Mouse (Mus musculus) NIH3T3 (cell line): ENCODE data around the gene Gm10722.
A peak's percentile ranks its signal among the peaks of the same experiment; 100 is the strongest.
"Not testable (repeated sequence)": the region's sequence is repeated elsewhere in the genome, so short reads cannot be mapped to it uniquely, and the experiment has no call there.

Source experiments
- DNase-seq: peaks from one replicate; pipeline ENCODE4 v3.0.0-alpha.2; 2012; ENCODE audit warnings: low read depth

The Gm10722 gene

DNA sequence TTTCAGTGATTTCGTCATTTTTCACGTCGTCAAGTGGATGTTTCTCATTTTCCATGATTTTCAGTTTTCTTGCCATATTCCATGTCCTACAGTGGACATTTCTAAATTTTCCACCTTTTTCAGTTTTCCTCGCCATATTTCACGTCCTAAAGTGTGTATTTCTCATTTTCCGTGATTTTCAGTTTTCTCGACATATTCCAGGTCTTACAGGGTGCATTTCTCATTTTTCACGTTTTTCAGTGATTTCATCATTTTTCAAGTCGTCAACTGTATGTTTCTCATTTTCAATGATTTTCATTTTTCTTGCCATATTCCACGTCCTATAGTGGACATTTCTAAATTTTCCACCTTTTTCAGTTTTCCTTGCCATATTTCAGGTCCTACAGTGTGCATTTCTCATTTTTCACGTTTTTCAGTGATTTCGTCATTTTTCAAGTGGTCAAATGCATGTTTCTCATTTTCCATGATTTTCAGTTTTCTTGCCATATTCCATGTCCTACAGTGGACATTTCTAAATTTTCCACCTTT lies at the start of gene Gm10722:
Gm10722 (plus strand) TSS at position 478 of the 528 bp plus-strand sequence.
- DNase-seq = peak; percentile 47

DNA sequence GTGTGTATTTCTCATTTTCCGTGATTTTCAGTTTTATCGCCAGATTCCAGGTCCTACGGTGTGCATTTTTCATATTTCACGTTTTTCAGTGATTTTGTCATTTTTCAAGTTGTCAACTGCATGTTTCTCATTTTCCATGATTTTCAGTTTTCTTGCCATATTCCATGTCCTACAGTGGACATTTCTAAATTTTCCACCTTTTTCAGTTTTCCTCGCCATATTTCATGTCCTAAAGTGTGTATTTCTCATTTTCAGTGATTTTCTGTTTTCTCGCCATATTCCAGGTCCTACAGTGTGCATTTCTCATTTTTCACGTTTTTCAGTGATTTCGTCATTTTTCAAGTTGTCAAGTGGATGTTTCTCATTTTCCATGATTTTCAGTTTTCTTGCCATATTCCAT lies 284 bp downstream of the Gm10722 start:
- not testable (repeated sequence) for DNase-seq

DNA sequence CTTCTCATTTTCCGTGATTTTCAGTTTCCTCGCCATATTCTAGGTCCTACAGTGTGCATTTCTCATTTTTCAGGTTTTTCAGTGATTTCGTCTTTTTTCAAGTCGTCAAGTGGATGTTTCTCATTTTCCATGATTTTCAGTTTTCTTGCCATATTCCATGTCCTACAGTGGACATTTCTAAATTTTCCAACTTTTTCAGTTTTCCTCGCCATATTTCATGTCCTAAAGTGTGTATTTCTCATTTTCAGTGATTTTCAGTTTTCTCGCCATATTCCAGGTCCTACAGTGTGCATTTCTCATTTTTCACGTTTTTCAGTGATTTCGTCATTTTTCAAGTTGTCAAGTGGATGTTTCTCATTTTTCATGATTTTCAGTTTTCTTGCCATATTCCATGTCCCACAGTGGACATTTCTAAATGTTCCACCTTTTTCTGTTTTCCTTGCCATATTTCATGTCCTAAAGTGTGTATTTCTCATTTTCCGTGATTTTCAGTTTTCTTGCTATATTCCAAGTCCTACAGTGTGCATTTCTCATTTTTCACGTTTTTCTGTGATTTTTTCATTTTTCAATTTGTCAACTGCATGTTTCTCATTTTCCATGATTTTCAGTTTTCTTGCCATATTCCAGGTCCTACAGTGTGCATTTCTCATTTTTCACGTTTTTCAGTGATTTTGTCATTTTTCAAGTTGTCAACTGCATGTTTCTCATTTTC lies 1.4 kb downstream of the Gm10722 start:
- DNase-seq = peak; percentile 21

DNA sequence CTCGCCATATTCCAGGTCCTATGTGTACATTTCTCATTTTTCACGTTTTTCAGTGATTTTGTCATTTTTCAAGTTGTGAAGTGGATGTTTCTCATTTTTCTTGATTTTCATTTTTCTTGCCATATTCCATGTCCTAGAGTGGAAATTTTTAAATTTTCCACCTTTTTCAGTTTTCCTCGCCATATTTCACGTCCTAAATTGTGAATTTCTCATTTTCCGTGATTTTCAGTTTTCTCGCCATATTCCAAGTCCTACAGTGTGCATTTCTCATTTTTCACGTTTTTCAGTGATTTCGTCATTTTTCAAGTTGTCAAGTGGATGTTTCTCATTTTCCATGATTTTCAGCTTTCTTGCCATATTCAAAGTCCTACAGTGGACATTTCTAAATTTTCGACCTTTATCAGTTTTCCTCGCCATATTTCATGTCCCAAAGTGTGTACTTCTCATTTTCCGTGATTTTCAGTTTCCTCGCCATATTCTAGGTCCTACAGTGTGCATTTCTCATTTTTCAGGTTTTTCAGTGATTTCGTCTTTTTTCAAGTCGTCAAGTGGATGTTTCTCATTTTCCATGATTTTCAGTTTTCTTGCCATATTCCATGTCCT lies 2.2 kb downstream of the Gm10722 start, which contains the start of gene Gm11168:
Gm11168 (plus strand) TSS at position 553 of the 603 bp plus-strand sequence.
- not testable (repeated sequence) for DNase-seq

DNA sequence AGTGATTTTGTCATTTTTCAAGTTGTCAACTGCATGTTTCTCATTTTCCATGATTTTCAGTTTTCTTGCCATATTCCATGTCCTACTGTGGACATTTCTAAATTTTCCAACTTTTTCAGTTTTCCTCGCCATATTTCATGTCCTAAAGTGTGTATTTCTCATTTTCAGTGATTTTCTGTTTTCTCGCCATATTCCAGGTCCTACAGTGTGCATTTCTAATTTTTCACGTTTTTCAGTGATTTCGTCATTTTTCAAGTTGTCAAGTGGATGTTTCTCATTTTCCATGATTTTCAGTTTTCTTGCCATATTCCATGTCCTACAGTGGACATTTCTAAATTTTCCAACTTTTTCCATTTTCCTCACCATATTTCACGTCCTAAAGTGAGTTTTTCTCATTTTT lies 5.5 kb downstream of the Gm10722 start:
- not testable (repeated sequence) for DNase-seq

DNA sequence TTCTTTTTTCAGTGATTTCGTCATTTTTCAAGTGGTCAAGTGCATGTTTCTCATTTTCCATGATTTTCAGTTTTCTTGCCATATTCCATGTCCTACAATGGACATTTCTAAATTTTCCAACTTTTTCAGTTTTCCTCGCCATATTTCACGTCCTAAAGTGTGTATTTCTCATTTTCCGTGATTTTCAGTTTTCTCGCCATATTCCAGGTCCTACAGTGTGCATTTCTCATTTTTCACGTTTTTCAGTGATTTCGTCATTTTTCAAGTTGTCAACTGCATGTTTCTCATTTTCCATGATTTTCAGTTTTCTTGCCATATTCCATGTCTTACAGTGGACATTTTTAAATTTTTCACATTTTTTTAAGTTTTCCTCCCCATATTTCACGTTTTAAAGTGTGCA lies 5.9 kb downstream of the Gm10722 start:
- not testable (repeated sequence) for DNase-seq

DNA sequence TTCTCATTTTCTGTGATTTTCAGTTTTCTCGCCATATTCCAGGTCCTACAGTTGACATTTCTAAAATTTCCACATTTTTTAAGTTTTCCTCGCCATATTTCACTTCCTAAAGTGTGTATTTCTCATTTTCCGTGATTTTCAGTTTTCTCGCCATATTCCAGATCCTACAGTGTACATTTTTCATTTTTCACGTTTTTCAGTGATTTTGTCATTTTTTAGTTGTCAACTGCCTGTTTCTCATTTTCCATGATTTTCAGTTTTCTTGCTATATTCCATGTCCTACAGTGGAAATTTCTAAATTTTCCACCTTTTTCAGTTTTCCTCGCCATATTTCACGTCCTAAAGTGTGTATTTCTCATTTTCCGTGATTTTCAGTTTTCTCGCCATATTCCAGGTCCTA lies 6.5 kb downstream of the Gm10722 start:
- peak; percentile 6 for DNase-seq

DNA sequence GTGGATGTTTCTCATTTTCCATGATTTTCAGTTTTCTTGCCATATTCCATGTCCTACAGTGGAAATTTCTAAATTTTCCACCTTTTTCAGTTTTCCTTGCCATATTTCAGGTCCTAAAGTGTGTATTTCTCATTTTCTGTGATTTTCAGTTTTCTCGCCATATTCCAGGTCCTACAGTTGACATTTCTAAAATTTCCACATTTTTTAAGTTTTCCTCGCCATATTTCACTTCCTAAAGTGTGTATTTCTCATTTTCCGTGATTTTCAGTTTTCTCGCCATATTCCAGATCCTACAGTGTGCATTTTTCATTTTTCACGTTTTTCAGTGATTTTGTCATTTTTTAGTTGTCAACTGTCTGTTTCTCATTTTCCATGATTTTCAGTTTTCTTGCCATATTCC lies 8.6 kb downstream of the Gm10722 start:
- not testable (repeated sequence) for DNase-seq

DNA sequence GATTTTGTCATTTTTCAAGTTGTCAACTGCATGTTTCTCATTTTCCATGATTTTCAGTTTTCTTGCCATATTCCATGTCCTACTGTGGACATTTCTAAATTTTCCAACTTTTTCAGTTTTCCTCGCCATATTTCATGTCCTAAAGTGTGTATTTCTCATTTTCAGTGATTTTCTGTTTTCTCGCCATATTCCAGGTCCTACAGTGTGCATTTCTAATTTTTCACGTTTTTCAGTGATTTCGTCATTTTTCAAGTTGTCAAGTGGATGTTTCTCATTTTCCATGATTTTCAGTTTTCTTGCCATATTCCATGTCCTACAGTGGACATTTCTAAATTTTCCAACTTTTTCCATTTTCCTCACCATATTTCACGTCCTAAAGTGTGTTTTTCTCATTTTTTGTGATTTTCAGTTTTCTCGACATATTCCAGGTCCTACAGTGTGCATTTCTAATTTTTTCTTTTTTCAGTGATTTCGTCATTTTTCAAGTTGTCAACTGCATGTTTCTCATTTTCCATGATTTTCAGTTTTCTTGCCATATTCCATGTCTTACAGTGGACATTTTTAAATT lies 11.4 kb downstream of the Gm10722 start:
- not testable (repeated sequence) for DNase-seq

DNA sequence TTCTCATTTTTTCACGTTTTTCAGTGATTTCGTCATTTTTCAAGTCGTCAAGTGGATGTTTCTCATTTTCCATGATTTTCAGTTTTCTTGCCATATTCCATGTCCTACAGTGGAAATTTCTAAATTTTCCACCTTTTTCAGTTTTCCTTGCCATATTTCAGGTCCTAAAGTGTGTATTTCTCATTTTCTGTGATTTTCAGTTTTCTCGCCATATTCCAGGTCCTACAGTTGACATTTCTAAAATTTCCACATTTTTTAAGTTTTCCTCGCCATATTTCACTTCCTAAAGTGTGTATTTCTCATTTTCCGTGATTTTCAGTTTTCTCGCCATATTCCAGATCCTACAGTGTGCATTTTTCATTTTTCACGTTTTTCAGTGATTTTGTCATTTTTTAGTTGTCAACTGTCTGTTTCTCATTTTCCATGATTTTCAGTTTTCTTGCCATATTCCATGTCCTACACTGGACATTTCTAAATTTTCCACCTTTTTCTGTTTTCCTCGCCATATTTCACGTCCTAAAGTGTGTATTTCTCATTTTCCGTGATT lies 12.1 kb downstream of the Gm10722 start, which contains the start of gene Gm10721:
Gm10721 (plus strand) TSS at position 408 of the 547 bp plus-strand sequence.
- DNase-seq = not testable (repeated sequence)

DNA sequence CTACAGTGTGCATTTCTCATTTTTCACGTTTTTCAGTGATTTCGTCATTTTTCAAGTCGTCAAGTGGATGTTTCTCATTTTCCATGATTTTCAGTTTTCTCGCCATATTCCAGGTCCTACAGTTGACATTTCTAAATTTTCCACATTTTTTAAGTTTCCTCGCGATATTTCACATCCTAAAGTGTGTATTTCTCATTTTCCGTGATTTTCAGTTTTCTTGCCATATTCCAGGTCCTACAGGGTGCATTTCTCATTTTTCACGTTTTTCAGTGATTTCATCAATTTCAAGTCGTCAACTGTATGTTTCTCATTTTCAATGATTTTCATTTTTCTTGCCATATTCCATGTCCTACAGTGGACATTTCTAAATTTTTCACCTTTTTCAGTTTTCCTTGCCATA lies 14.6 kb downstream of the Gm10722 start, which contains the start of gene Gm10720:
Gm10720 (plus strand) TSS at position 301 of the 400 bp plus-strand sequence.
- DNase-seq = not testable (repeated sequence)

DNA sequence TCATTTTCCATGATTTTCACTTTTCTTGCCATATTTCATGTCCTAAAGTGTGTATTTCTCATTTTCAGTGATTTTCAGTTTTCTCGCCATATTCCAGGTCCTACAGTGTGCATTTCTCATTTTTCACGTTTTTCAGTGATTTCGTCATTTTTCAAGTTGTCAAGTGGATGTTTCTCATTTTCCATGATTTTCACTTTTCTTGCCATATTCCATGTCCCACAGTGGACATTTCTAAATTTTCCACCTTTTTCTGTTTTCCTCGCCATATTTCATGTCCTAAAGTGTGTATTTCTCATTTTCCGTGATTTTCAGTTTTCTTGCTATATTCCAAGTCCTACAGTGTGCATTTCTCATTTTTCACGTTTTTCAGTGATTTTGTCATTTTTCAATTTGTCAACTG lies 15.2 kb downstream of the Gm10722 start:
- not testable (repeated sequence) for DNase-seq

DNA sequence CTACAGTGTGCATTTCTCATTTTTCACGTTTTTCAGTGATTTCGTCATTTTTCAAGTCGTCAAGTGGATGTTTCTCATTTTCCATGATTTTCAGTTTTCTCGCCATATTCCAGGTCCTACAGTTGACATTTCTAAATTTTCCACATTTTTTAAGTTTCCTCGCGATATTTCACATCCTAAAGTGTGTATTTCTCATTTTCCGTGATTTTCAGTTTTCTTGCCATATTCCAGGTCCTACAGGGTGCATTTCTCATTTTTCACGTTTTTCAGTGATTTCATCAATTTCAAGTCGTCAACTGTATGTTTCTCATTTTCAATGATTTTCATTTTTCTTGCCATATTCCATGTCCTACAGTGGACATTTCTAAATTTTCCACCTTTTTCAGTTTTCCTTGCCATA lies 16.4 kb downstream of the Gm10722 start, which contains the start of gene Gm10719:
Gm10719 (plus strand) TSS at position 301 of the 400 bp plus-strand sequence.
- DNase-seq = not testable (repeated sequence)

DNA sequence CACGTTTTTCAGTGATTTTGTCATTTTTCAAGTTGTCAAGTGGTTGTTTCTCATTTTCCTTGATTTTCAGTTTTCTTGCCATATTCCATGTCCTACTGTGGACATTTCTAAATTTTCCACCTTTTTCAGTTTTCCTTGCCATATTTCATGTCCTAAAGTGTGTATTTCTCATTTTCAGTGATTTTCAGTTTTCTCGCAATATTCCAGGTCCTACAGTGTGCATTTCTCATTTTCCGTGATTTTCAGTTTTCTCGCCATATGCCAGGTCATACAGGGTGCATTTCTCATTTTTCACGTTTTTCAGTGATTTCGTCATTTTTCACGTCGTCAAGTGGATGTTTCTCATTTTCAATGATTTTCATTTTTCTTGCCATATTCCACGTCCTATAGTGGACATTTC lies 18.2 kb downstream of the Gm10722 start:
- not testable (repeated sequence) for DNase-seq

DNA sequence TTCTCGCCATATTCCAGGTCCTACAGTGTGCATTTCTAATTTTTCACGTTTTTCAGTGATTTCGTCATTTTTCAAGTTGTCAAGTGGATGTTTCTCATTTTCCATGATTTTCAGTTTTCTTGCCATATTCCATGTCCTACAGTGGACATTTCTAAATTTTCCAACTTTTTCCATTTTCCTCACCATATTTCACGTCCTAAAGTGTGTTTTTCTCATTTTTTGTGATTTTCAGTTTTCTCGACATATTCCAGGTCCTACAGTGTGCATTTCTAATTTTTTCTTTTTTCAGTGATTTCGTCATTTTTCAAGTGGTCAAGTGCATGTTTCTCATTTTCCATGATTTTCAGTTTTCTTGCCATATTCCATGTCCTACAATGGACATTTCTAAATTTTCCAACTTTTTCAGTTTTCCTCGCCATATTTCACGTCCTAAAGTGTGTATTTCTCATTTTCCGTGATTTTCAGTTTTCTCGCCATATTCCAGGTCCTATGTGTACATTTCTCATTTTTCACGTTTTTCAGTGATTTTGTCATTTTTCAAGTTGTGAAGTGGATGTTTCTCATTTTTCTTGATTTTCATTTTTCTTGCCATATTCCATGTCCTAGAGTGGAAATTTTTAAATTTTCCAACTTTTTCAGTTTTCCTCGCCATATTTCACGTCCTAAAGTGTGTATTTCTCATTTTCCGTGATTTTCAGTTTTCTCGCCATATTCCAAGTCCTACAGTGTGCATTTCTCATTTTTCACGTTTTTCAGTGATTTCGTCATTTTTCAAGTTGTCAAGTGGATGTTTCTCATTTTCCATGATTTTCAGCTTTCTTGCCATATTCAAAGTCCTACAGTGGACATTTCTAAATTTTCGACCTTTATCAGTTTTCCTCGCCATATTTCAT lies 19.4 kb downstream of the Gm10722 start:
- not testable (repeated sequence) for DNase-seq

DNA sequence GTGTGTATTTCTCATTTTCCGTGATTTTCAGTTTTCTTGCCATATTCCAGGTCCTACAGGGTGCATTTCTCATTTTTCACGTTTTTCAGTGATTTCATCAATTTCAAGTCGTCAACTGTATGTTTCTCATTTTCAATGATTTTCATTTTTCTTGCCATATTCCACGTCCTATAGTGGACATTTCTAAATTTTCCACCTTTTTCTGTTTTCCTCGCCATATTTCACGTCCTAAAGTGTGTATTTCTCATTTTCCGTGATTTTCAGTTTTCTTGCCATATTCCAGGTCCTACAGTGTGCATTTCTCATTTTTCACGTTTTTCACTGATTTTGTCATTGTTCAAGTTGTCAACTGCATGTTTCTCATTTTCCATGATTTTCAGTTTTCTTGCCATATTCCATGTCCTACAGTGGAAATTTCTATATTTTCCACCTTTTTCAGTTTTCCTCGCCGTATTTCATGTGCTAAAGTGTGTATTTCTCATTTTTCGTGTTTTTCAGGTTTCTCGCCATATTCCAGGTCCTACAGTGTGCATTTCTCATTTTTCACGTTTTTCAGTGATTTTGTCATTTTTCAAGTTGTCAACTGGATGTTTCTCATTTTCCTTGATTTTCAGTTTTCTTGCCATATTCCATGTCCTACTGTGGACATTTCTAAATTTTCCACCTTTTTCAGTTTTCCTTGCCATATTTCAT lies 21.7 kb downstream of the Gm10722 start:
- peak; percentile 27 for DNase-seq

DNA sequence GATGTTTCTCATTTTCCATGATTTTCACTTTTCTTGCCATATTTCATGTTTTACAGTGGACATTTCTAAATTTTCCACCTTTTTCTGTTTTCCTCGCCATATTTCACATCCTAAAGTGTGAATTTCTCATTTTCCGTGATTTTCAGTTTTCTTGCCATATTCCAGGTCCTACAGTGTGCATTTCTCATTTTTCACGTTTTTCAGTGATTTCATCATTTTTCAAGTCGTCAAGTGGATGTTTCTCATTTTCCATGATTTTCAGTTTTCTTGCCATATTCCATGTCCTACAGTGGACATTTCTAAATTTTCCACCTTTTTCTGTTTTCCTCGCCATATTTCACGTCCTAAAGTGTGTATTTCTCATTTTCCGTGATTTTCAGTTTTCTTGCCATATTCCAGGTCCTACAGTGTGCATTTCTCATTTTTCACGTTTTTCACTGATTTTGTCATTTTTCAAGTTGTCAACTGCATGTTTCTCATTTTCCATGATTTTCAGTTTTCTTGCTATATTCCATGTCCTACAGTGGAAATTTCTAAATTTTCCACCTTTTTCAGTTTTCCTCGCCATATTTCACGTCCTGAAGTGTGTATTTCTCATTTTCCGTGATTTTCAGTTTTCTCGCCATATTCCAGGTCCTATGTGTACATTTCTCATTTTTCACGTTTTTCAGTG lies 22.7 kb downstream of the Gm10722 start, which contains the start of gene Gm10718:
Gm10718 (plus strand) TSS at position 236 of the 673 bp plus-strand sequence.
- DNase-seq = not testable (repeated sequence)

DNA sequence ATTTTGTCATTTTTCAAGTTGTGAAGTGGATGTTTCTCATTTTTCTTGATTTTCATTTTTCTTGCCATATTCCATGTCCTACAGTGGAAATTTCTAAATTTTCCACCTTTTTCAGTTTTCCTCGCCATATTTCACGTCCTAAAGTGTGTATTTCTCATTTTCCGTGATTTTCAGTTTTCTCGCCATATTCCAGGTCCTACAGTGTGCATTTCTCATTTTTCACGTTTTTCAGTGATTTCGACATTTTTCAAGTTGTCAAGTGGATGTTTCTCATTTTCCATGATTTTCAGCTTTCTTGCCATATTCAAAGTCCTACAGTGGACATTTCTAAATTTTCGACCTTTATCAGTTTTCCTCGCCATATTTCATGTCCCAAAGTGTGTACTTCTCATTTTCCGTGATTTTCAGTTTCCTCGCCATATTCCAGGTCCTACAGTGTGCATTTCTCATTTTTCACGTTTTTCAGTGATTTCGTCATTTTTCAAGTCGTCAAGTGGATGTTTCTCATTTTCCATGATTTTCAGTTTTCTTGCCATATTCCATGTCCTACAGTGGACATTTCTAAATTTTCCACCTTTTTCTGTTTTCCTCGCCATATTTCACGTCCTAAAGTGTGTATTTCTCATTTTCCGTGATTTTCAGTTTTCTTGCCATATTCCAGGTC lies 23.4 kb downstream of the Gm10722 start:
- not testable (repeated sequence) for DNase-seq

DNA sequence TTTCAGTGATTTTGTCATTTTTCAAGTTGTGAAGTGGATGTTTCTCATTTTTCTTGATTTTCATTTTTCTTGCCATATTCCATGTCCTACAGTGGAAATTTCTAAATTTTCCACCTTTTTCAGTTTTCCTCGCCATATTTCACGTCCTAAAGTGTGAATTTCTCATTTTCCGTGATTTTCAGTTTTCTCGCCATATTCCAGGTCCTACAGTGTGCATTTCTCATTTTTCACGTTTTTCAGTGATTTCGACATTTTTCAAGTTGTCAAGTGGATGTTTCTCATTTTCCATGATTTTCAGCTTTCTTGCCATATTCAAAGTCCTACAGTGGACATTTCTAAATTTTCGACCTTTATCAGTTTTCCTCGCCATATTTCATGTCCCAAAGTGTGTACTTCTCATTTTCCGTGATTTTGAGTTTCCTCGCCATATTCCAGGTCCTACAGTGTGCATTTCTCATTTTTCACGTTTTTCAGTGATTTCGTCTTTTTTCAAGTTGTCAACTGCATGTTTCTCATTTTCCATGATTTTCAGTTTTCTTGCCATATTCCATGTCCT lies 24.3 kb downstream of the Gm10722 start, which contains the start of gene Gm10717:
Gm10717 (plus strand) TSS at position 506 of the 556 bp plus-strand sequence.
- DNase-seq = not testable (repeated sequence)
